In genomic region chr1:143836363-143837182, GRCm38 (mm10) we compare ENCODE assay signal across 30 mouse cellular contexts. TPM values are rescaled to one million over a fixed set of nuclear protein-coding genes. Genes with fewer than 3 reads are reported as not detected.
DNase-seq lines count a peak whose midpoint lies in the region; ATAC-seq lines count a peak whose summit lies in the region.
"Had no signal": no experiment of that assay in that cellular context is flagged by ENCODE, and none has a peak within 500 bp of the region (broad histone marks: within the 10 kb centered on the region; RNA-seq: fewer than 3 reads in every experiment).

No protein-coding gene starts in this region.

- ATAC-seq in forebrain, embryonic 16.5 days, result peak; percentile 52
- ATAC-seq in forebrain, embryonic 13.5 days, result no peak
- peak; percentile 81 for ATAC-seq in hindbrain, embryonic 13.5 days (ENCODE audit: low FRiP score)
- ATAC-seq in neural tube, embryonic 12.5 days (ENCODE audit: low FRiP score, low read depth), result peak; percentile 84
- ATAC-seq: intestine, embryonic 16.5 days; Patski had no signal

- H3K4me3 ChIP-seq in forebrain, embryonic 16.5 days (replicated peaks; ENCODE audit: low read length), result no peak overlapping the region
- no peak overlapping the region for H3K4me3 ChIP-seq in forebrain, embryonic 13.5 days
- H3K4me3 ChIP-seq in hindbrain, embryonic 13.5 days, result no peak overlapping the region
- H3K4me3 ChIP-seq in neural tube, embryonic 12.5 days, result no peak overlapping the region
- H3K4me3 ChIP-seq: embryonic facial prominence, embryonic 12.5 days; heart, embryonic 10.5 days; heart, embryonic 15.5 days; limb, embryonic 10.5 days; limb, embryonic 15.5 days; liver, embryonic 13.5 days; stomach, embryonic 15.5 days had no signal

- no peaks in the 10 kb centered on the region for H3K4me1 ChIP-seq in forebrain, embryonic 16.5 days (replicated peaks; ENCODE audit: control insufficient read depth, insufficient read depth, low read length)
- no peaks in the 10 kb centered on the region for H3K4me1 ChIP-seq in forebrain, embryonic 13.5 days
- peaks cover 11% of the 10 kb centered on the region; the same call in 1 of the 2 replicates for H3K4me1 ChIP-seq in hindbrain, embryonic 13.5 days (replicated peaks)
- H3K4me1 ChIP-seq in neural tube, embryonic 12.5 days, result peaks cover 3% of the 10 kb centered on the region; the same call in 1 of the 2 replicates
- H3K4me1 ChIP-seq: embryonic facial prominence, embryonic 12.5 days; heart, embryonic 10.5 days; heart, embryonic 15.5 days; limb, embryonic 10.5 days; limb, embryonic 15.5 days; liver, embryonic 13.5 days; stomach, embryonic 15.5 days had no signal

- peak; percentile 27 for DNase-seq in adipocyte (ENCODE audit: low spot score)
- DNase-seq in retina, embryonic 14.5 days (ENCODE audit: low spot score), result no peak
- no peak for DNase-seq in c-Kit-positive CD71-positive TER-119-positive erythroid progenitor cells, embryonic 14.5 days (ENCODE audit: low spot score)
- no peak for DNase-seq in adrenal gland, postnatal 10 days
- DNase-seq: adrenal gland, postnatal 25 days; cerebellum, adult 8-10 months; cerebellum, postnatal 25 days; gastrocnemius, postnatal 14 days; heart, adult 11 months; kidney, adult 8-10 months; liver, embryonic 13.5 days; lung, adult 2 months; lung, postnatal 14 days; right cerebral cortex, postnatal 25 days; thymus, postnatal 14 days had no signal

- H3K27ac ChIP-seq in forebrain, embryonic 16.5 days (ENCODE audit: low read length), result no peak overlapping the region
- H3K27ac ChIP-seq in forebrain, embryonic 13.5 days, result no peak overlapping the region
- no peak overlapping the region for H3K27ac ChIP-seq in hindbrain, embryonic 13.5 days
- H3K27ac ChIP-seq in neural tube, embryonic 12.5 days, result no peak overlapping the region
- H3K27ac ChIP-seq: embryonic facial prominence, embryonic 12.5 days; heart, embryonic 10.5 days; heart, embryonic 15.5 days; kidney, postnatal 0 days; limb, embryonic 10.5 days; limb, embryonic 15.5 days; liver, embryonic 13.5 days; stomach, embryonic 15.5 days had no signal

- no peaks in the 10 kb centered on the region for H3K36me3 ChIP-seq in forebrain, embryonic 16.5 days (ENCODE audit: control insufficient read depth, insufficient read depth)
- H3K36me3 ChIP-seq in forebrain, embryonic 13.5 days (ENCODE audit: poor library complexity, severe bottlenecking), result no peaks in the 10 kb centered on the region
- H3K36me3 ChIP-seq in hindbrain, embryonic 13.5 days, result no peaks in the 10 kb centered on the region
- H3K36me3 ChIP-seq in neural tube, embryonic 12.5 days, result no peaks in the 10 kb centered on the region
- H3K36me3 ChIP-seq: embryonic facial prominence, embryonic 12.5 days; G1E; heart, embryonic 10.5 days; heart, embryonic 15.5 days; limb, embryonic 10.5 days; limb, embryonic 15.5 days; liver, embryonic 13.5 days; stomach, embryonic 15.5 days had no signal

- 52% methylated on average over 7 of the region's 7 CpGs for WGBS in forebrain, embryonic 16.5 days
- 55% methylated on average over 7 of the region's 7 CpGs for WGBS in forebrain, embryonic 13.5 days
- 42% methylated on average over 7 of the region's 7 CpGs for WGBS in hindbrain, embryonic 13.5 days
- WGBS in neural tube, embryonic 12.5 days, result 41% methylated on average over 7 of the region's 7 CpGs

- H3K9me3 ChIP-seq in forebrain, embryonic 16.5 days (ENCODE audit: control insufficient read depth, low read length), result no peaks in the 10 kb centered on the region
- no peaks in the 10 kb centered on the region for H3K9me3 ChIP-seq in forebrain, embryonic 13.5 days (replicated peaks)
- no peaks in the 10 kb centered on the region for H3K9me3 ChIP-seq in hindbrain, embryonic 13.5 days
- H3K9me3 ChIP-seq in neural tube, embryonic 12.5 days, result no peaks in the 10 kb centered on the region
- H3K9me3 ChIP-seq: embryonic facial prominence, embryonic 12.5 days; G1E; heart, embryonic 10.5 days; heart, embryonic 15.5 days; limb, embryonic 10.5 days; limb, embryonic 15.5 days; liver, embryonic 13.5 days; stomach, embryonic 15.5 days had no signal

- no peak overlapping the region for H3K4me2 ChIP-seq in forebrain, embryonic 16.5 days (ENCODE audit: low read length)
- H3K4me2 ChIP-seq in forebrain, embryonic 13.5 days, result no peak overlapping the region
- H3K4me2 ChIP-seq in hindbrain, embryonic 13.5 days, result no peak overlapping the region
- no peak overlapping the region for H3K4me2 ChIP-seq in neural tube, embryonic 12.5 days (replicated peaks)
- H3K4me2 ChIP-seq: embryonic facial prominence, embryonic 12.5 days; heart, embryonic 15.5 days; limb, embryonic 15.5 days; liver, embryonic 13.5 days; midbrain, embryonic 11.5 days; stomach, embryonic 15.5 days had no signal

- no peaks in the 10 kb centered on the region for H3K27me3 ChIP-seq in forebrain, embryonic 16.5 days (replicated peaks; ENCODE audit: control insufficient read depth, insufficient read depth, low read length)
- no peaks in the 10 kb centered on the region for H3K27me3 ChIP-seq in forebrain, embryonic 13.5 days
- no peaks in the 10 kb centered on the region for H3K27me3 ChIP-seq in hindbrain, embryonic 13.5 days
- no peaks in the 10 kb centered on the region for H3K27me3 ChIP-seq in neural tube, embryonic 12.5 days (replicated peaks)
- H3K27me3 ChIP-seq: embryonic facial prominence, embryonic 12.5 days; heart, embryonic 15.5 days; limb, embryonic 15.5 days; liver, embryonic 13.5 days; stomach, embryonic 15.5 days had no signal

- H3K9ac ChIP-seq in forebrain, embryonic 16.5 days (replicated peaks; ENCODE audit: low read depth, low read length), result no peak overlapping the region
- H3K9ac ChIP-seq in forebrain, embryonic 13.5 days, result no peak overlapping the region
- H3K9ac ChIP-seq in hindbrain, embryonic 13.5 days, result no peak overlapping the region
- no peak overlapping the region for H3K9ac ChIP-seq in neural tube, embryonic 12.5 days
- H3K9ac ChIP-seq: embryonic facial prominence, embryonic 12.5 days; heart, embryonic 15.5 days; limb, embryonic 15.5 days; liver, embryonic 13.5 days; stomach, embryonic 15.5 days had no signal

RNA-seq across cellular contexts. Expression of gene Uchl5, which starts 59.5 kb away (rescaled TPM):
- 70.5 and 72.9 TPM in 2 replicates for polyA plus RNA-seq in forebrain, embryonic 16.5 days (2015; fragmentation: Nextera tagmentation; extraction: Ambion mirVana)
- 84.5 and 87.9 TPM in 2 replicates for polyA plus RNA-seq in forebrain, embryonic 13.5 days (2015; fragmentation: Nextera tagmentation; extraction: Ambion mirVana)
- 65.9 and 76.9 TPM in 2 replicates for polyA plus RNA-seq in hindbrain, embryonic 13.5 days (2015; fragmentation: Nextera tagmentation; extraction: Ambion mirVana)
- polyA plus RNA-seq in neural tube, embryonic 12.5 days (2016; fragmentation: Nextera tagmentation; extraction: Ambion mirVana), result 74.6 and 77.7 TPM in 2 replicates
- 10 to 100 TPM; 26.6 to 30.3 TPM for total RNA-seq in adrenal gland, postnatal 10 days (2021)

RNA-seq across cellular contexts. Expression of gene Trove2, which starts 59.7 kb away (rescaled TPM):
- polyA plus RNA-seq in forebrain, embryonic 16.5 days (2015; fragmentation: Nextera tagmentation; extraction: Ambion mirVana), result 53.1 and 63.4 TPM in 2 replicates
- 46.1 and 50.8 TPM in 2 replicates for polyA plus RNA-seq in forebrain, embryonic 13.5 days (2015; fragmentation: Nextera tagmentation; extraction: Ambion mirVana)
- polyA plus RNA-seq in hindbrain, embryonic 13.5 days (2015; fragmentation: Nextera tagmentation; extraction: Ambion mirVana), result 39.9 and 40.6 TPM in 2 replicates
- 30.6 and 35.8 TPM in 2 replicates for polyA plus RNA-seq in neural tube, embryonic 12.5 days (2016; fragmentation: Nextera tagmentation; extraction: Ambion mirVana)
- total RNA-seq in adrenal gland, postnatal 10 days (2021), result 10 to 100 TPM in 1 of 2 experiments, 1 to 10 TPM in 1; 8.3 to 10.4 TPM
